Mouse (Mus musculus): Measurements from ENCODE around the gene Tectb. TPM values are rescaled to one million over a fixed set of nuclear protein-coding genes. Genes with fewer than 3 reads are reported as not detected.

Tectb gene
- total and polyA plus RNA-seq, 2 experiments from 2014 or later, result 0.10 TPM

GRCm38 (mm10) chr19:55236564-55236963 lies 56.0 kb downstream of the Tectb start:
- Histone ChIP-seq H3K4me1 (ENCODE audit: insufficient read depth, low read length) (no peaks in the 10 kb centered on the region), H3K4me2 (ENCODE audit: low read depth, low read length) (no peak overlapping the region), H3K4me3 (ENCODE audit: low read length) (no peak overlapping the region), H3K36me3 (ENCODE audit: insufficient read depth, low read length) (no peaks in the 10 kb centered on the region), H3K27me3 (ENCODE audit: insufficient read depth, low read length) (no peaks in the 10 kb centered on the region), H3K9ac (replicated peaks; ENCODE audit: low read length) (no peak overlapping the region), H3K27ac (no peak overlapping the region), H3K9me3 (ENCODE audit: low read length) (no peaks in the 10 kb centered on the region)
- no peak for DNase-seq (ENCODE audit: low spot score)
- ATAC-seq, result no peak
- TF ChIP-seq CTCF (IDR thresholded peaks at IDR 0.05; ENCODE audit: low read depth), result no peak
- WGBS, result 86% methylated on average over 5 of the region's 5 CpGs

GRCm38 (mm10) chr19:55239766-55240426 lies 59.4 kb downstream of the Tectb start:
- no peaks in the 10 kb centered on the region for H3K9me3 ChIP-seq (ENCODE audit: low read length)
- WGBS, result 75% methylated on average over 6 of the region's 6 CpGs
- TF ChIP-seq CTCF (IDR thresholded peaks at IDR 0.05; ENCODE audit: low read depth), result no peak
- no peak for ATAC-seq
- DNase-seq (ENCODE audit: low spot score), result no peak
- no peak overlapping the region for H3K9ac ChIP-seq (replicated peaks; ENCODE audit: low read length)
- H3K27ac ChIP-seq, result no peak overlapping the region
- no peak overlapping the region for H3K4me3 ChIP-seq (ENCODE audit: low read length)
- H3K36me3 ChIP-seq (ENCODE audit: insufficient read depth, low read length), result no peaks in the 10 kb centered on the region
- H3K27me3 ChIP-seq (ENCODE audit: insufficient read depth, low read length), result no peaks in the 10 kb centered on the region
- H3K4me2 ChIP-seq (ENCODE audit: low read depth, low read length), result no peak overlapping the region
- 0 out of 2 replicates have a peak, but pooled peaks cover 3% of the 10 kb centered on the region for H3K4me1 ChIP-seq (ENCODE audit: insufficient read depth, low read length)

- H3K4me3 ChIP-seq (ENCODE audit: low read length), result no peak within 1 kb of the TSS
- no peak within 1 kb of the TSS for H3K27ac ChIP-seq
- no peaks in the 10 kb centered on the region for H3K9me3 ChIP-seq (ENCODE audit: low read length)
- ATAC-seq (no peak), DNase-seq (ENCODE audit: low spot score) (no peak)
- 0 out of 2 replicates have a peak, but pooled peaks cover 5% of the 10 kb centered on the region for H3K4me1 ChIP-seq (ENCODE audit: insufficient read depth, low read length)
- TF ChIP-seq CTCF (IDR thresholded peaks at IDR 0.05; ENCODE audit: low read depth), result no peak
- no peaks in the 10 kb centered on the region for H3K27me3 ChIP-seq (ENCODE audit: insufficient read depth, low read length)
- H3K4me2 ChIP-seq (ENCODE audit: low read depth, low read length), result no peak within 1 kb of the TSS
- H3K36me3 ChIP-seq (ENCODE audit: insufficient read depth, low read length), result no peaks in the 10 kb centered on the region
- WGBS, result 72% methylated on average over 6 of the region's 6 CpGs
- H3K9ac ChIP-seq (replicated peaks; ENCODE audit: low read length), result no peak within 1 kb of the TSS
These were observed 60.7 kb downstream of the Tectb start, which contains the start of gene Gucy2g for GRCm38 (mm10) chr19:55241186-55241645. TSS of gene Gucy2g (minus strand) at chr19:55241236.

GRCm38 (mm10) chr19:55244791-55245231 lies 64.3 kb downstream of the Tectb start:
- H3K27ac ChIP-seq, result no peak overlapping the region
- no peaks in the 10 kb centered on the region for H3K36me3 ChIP-seq (ENCODE audit: insufficient read depth, low read length)
- H3K27me3 ChIP-seq (ENCODE audit: insufficient read depth, low read length), result no peaks in the 10 kb centered on the region
- DNase-seq (ENCODE audit: low spot score) (peak; percentile 53), ATAC-seq (peak; percentile 85)
- WGBS, result 17% methylated on average over 7 of the region's 7 CpGs
- H3K9ac ChIP-seq (replicated peaks; ENCODE audit: low read length), result no peak overlapping the region
- no peak overlapping the region for H3K4me2 ChIP-seq (ENCODE audit: low read depth, low read length)
- H3K4me3 ChIP-seq (ENCODE audit: low read length), result no peak overlapping the region
- H3K4me1 ChIP-seq (ENCODE audit: insufficient read depth, low read length), result 0 out of 2 replicates have a peak, but pooled peaks cover 5% of the 10 kb centered on the region
- peak; percentile 54 for TF ChIP-seq CTCF (IDR thresholded peaks at IDR 0.05; ENCODE audit: low read depth)
- H3K9me3 ChIP-seq (ENCODE audit: low read length), result no peaks in the 10 kb centered on the region

Small RNA genes within 50 kb of the gene (microRNA-seq; reads per million reads assigned to microRNA genes)
- gene Mir6715, result 1.9 to 3.2 reads per million in 2 experiments

Other genes with a start within 250 kb of the Tectb start
- 84.2 and 85.1 TPM in 2 replicates for gene Gpam, start 53.5 kb upstream of the Tectb start, total RNA-seq (2014; rRNA removed)
- 20.7 and 20.9 TPM in 2 replicates for gene Gpam, start 53.5 kb upstream of the Tectb start, polyA plus RNA-seq (2015; fragmentation: Nextera tagmentation; extraction: Ambion mirVana)
- gene Gucy2g, start 60.5 kb downstream of the Tectb start, total RNA-seq (2014; rRNA removed), result not detected in 2 replicates
- gene Gucy2g, start 60.5 kb downstream of the Tectb start, polyA plus RNA-seq (2015; fragmentation: Nextera tagmentation; extraction: Ambion mirVana), result 0.09 and 0.10 TPM in 2 replicates
- gene Acsl5, start 71.2 kb downstream of the Tectb start, total RNA-seq (2014; rRNA removed), result 12.3 and 13.2 TPM in 2 replicates
- 15.6 and 19.1 TPM in 2 replicates for gene Acsl5, start 71.2 kb downstream of the Tectb start, polyA plus RNA-seq (2015; fragmentation: Nextera tagmentation; extraction: Ambion mirVana)
- gene Zdhhc6, start 135.3 kb downstream of the Tectb start, total RNA-seq (2014; rRNA removed), result 31.6 and 38.3 TPM in 2 replicates
- gene Zdhhc6, start 135.3 kb downstream of the Tectb start, polyA plus RNA-seq (2015; fragmentation: Nextera tagmentation; extraction: Ambion mirVana), result 56.8 and 58.5 TPM in 2 replicates
- gene Vti1a, start 135.6 kb downstream of the Tectb start, total RNA-seq (2014; rRNA removed), result 37.6 and 43.1 TPM in 2 replicates
- gene Vti1a, start 135.6 kb downstream of the Tectb start, polyA plus RNA-seq (2015; fragmentation: Nextera tagmentation; extraction: Ambion mirVana), result 25.7 and 28.2 TPM in 2 replicates